Mouse (Mus musculus): ENCODE measurements around the gene Tmem150b. TPM values are rescaled to one million over a fixed set of nuclear protein-coding genes. Genes with fewer than 3 reads are reported as not detected.

Tmem150b gene
- polyA plus RNA-seq, 1 experiment from 2014 or later = 2.5 TPM

- Histone ChIP-seq H3K79me2 (ENCODE audit: inconsistent target) (no peaks in the 10 kb centered on the region; the same call in 1 of the 2 replicates), H3K27ac (no peak overlapping the region), H3K4me3 (ENCODE audit: inconsistent target) (no peak overlapping the region), H3K36me3 (ENCODE audit: inconsistent target) (no peaks in the 10 kb centered on the region)
- WGBS (ENCODE audit: missing documents) = 33% methylated on average over 1 of the region's 2 CpGs
Observed at GRCm38 (mm10) chr7:4663742-4664141, 61.3 kb downstream of the Tmem150b start.

GRCm38 (mm10) chr7:4663179-4663578, 61.9 kb downstream of the Tmem150b start:
- H3K27ac ChIP-seq = no peak overlapping the region
- peaks cover 1% of the 10 kb centered on the region for H3K79me2 ChIP-seq (ENCODE audit: inconsistent target)
- H3K4me3 ChIP-seq (ENCODE audit: inconsistent target) = no peak overlapping the region
- WGBS (ENCODE audit: missing documents) = 93% methylated on average over 8 of the region's 8 CpGs
- H3K36me3 ChIP-seq (ENCODE audit: inconsistent target) = no peaks in the 10 kb centered on the region

GRCm38 (mm10) chr7:4659911-4660443, 65.1 kb downstream of the Tmem150b start:
- H3K27ac ChIP-seq = no peak overlapping the region
- H3K79me2 ChIP-seq (ENCODE audit: inconsistent target) = peaks cover 33% of the 10 kb centered on the region
- no peaks in the 10 kb centered on the region for H3K36me3 ChIP-seq (ENCODE audit: inconsistent target)
- 85% methylated on average over 3 of the region's 3 CpGs for WGBS (ENCODE audit: missing documents)
- no peak overlapping the region for H3K4me3 ChIP-seq (ENCODE audit: inconsistent target)

- WGBS (ENCODE audit: missing documents) = 2% methylated on average over 54 of the region's 54 CpGs
Observed at GRCm38 (mm10) chr7:4658912-4659551, 66.0 kb downstream of the Tmem150b start, which contains the start of gene Ppp6r1. TSS of gene Ppp6r1 (minus strand) at chr7:4659019.

DNA sequence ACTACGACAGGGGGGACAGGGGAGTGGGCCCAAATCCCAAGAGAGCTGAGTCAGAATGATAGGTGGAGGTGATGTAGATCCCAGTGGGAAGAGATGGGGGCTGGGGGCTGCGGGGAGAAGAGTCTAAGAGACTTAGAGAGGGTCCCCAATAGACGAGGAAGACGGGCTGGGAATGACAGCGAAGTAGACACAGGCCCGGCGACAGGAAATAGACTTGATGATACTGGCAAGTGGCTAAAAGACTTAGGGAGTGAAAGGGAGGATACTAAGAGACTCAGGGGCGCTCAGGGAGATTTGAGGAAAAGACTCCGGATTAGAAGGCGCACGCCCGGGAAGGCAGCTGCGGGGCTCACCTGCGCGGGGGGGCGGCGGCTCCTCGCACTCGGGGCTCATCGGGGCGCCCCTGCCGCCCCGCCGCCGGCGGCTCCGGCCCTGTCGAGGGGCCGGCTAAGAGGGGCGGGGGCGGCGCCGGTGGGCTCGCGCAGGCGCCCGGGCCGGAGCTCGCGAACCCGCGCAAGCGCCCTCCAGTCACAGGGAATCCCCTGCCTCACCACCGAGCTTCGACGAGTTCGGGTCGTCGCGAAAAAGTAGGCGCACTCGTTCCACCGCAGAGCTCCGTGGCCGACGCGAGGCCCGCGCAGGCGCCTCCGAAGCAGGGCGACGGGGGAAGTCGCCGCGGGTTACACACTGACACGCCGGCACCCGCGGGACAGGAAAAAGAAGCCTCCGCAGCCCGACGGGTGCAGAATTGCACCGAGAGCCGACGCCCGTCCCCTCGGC, 66.7 kb downstream of the Tmem150b start:
- 2% methylated on average over 74 of the region's 78 CpGs for WGBS (ENCODE audit: missing documents)
- peak overlapping the region; percentile 47 for H3K27ac ChIP-seq
- no peaks in the 10 kb centered on the region for H3K36me3 ChIP-seq (ENCODE audit: inconsistent target)
- peaks cover 41% of the 10 kb centered on the region for H3K79me2 ChIP-seq (ENCODE audit: inconsistent target)
- peak overlapping the region; percentile 78 for H3K4me3 ChIP-seq (ENCODE audit: inconsistent target)

More at GRCm38 (mm10) chr7:4658912-4659551, 66.0 kb downstream of the Tmem150b start, which contains the start of gene Ppp6r1:
- Histone ChIP-seq H3K79me2 (ENCODE audit: inconsistent target) (peaks cover 41% of the 10 kb centered on the region), H3K36me3 (ENCODE audit: inconsistent target) (no peaks in the 10 kb centered on the region), H3K27ac (peak within 1 kb of the TSS; percentile 80), H3K4me3 (ENCODE audit: inconsistent target) (peak within 1 kb of the TSS; percentile 78)

DNA sequence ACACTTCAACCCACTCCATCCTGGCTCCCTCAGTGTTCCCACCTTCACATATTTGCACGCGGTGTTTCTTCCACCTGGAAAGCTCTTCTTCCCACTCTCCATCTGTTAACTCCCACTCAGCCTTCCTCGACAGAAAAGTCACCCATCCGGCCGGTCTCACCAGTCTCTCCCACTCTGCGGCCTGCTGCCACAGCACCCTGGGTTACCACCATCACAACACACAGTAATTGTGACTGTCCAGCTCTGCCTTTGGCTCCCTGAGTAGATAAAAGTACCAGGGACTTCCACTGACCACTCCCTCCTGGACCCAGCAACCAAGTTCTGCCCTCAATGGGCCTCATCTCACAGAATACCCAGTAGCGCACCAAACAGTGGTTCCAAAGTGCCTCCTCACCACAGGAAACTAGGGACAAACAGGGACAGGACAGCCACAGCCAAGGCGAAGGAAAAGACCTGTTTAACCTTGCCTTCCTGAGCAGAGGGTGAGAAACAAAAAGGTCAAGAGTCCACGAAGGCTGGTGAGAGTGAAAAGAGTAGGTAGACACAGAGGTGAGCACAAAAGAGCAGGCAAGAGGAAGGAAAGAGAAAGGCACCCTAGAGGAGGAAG, 67.4 kb downstream of the Tmem150b start:
- Histone ChIP-seq H3K27ac (peak overlapping the region; percentile 47), H3K4me3 (ENCODE audit: inconsistent target) (peak overlapping the region; percentile 78), H3K79me2 (ENCODE audit: inconsistent target) (peaks cover 47% of the 10 kb centered on the region), H3K36me3 (ENCODE audit: inconsistent target) (no peaks in the 10 kb centered on the region)
- whole genome bisulfite sequencing (ENCODE audit: missing documents) = 2% methylated on average over 9 of the region's 9 CpGs

Other genes with a start within 250 kb of the Tmem150b start
- 102 to 126 TPM (median 108 TPM) in 3 replicates for gene Ppp1r12c, start 223.6 kb downstream of the Tmem150b start, polyA plus RNA-seq (2018)
- gene Tnnt1, start 208.9 kb downstream of the Tmem150b start, polyA plus RNA-seq (2018) = 2.4 to 3.6 TPM (median 3.2 TPM) in 3 replicates
- gene Tnni3, start 201.0 kb downstream of the Tmem150b start, polyA plus RNA-seq (2018) = 0.57 to 2.9 TPM (median 2.8 TPM) in 3 replicates
- 2.2 to 5.6 TPM (median 2.3 TPM) in 3 replicates for gene Dnaaf3, start 192.8 kb downstream of the Tmem150b start, polyA plus RNA-seq (2018)
- gene Syt5, start 177.7 kb downstream of the Tmem150b start, polyA plus RNA-seq (2018) = not detected in 3 replicates
- not detected in 3 replicates for gene Ptprh, start 121.2 kb downstream of the Tmem150b start, polyA plus RNA-seq (2018)
- 1.4 to 2.3 TPM (median 2.1 TPM) in 3 replicates for gene Tmem86b, start 93.8 kb downstream of the Tmem150b start, polyA plus RNA-seq (2018)
- gene Ppp6r1, start 66.2 kb downstream of the Tmem150b start, polyA plus RNA-seq (2018) = 68.2 to 77.4 TPM (median 74.2 TPM) in 3 replicates
- gene Hspbp1, start 40.2 kb downstream of the Tmem150b start, polyA plus RNA-seq (2018) = 13.6 to 44.2 TPM (median 27.9 TPM) in 3 replicates
- 0.07 TPM in 1 of 3 replicates, not detected in the others for gene Brsk1, start 34.6 kb downstream of the Tmem150b start, polyA plus RNA-seq (2018)
- gene Kmt5c, start 14.9 kb upstream of the Tmem150b start, polyA plus RNA-seq (2018) = 13.0 to 41.3 TPM (median 19.4 TPM) in 3 replicates
- gene Cox6b2, start 27.8 kb upstream of the Tmem150b start, polyA plus RNA-seq (2018) = 1.3 TPM in 1 of 3 replicates, not detected in the others
- gene Fam71e2, start 46.1 kb upstream of the Tmem150b start, polyA plus RNA-seq (2018) = not detected in 3 replicates
- gene Il11, start 57.6 kb upstream of the Tmem150b start, polyA plus RNA-seq (2018) = not detected in 3 replicates
- gene Tmem190, start 57.7 kb upstream of the Tmem150b start, polyA plus RNA-seq (2018) = not detected in 3 replicates
- 0.67 to 1.6 TPM (median 0.70 TPM) in 3 replicates for gene Tmem238, start 64.4 kb upstream of the Tmem150b start, polyA plus RNA-seq (2018)
- 395 to 534 TPM (median 483 TPM) in 3 replicates for gene Rpl28, start 67.6 kb upstream of the Tmem150b start, polyA plus RNA-seq (2018)
- gene Ube2s, start 87.3 kb upstream of the Tmem150b start, polyA plus RNA-seq (2018) = 69.0 to 174 TPM (median 124 TPM) in 3 replicates
- gene Shisa7, start 119.4 kb upstream of the Tmem150b start, polyA plus RNA-seq (2018) = not detected in 3 replicates
- gene Isoc2b, start 145.0 kb upstream of the Tmem150b start, polyA plus RNA-seq (2018) = 6.2 to 11.2 TPM (median 10.2 TPM) in 3 replicates
- gene Isoc2a, start 151.9 kb upstream of the Tmem150b start, polyA plus RNA-seq (2018) = 9.6 to 13.3 TPM (median 13.0 TPM) in 3 replicates
- not detected in 3 replicates for gene Gm36210, start 181.3 kb upstream of the Tmem150b start, polyA plus RNA-seq (2018)
- 3.1 to 5.6 TPM (median 4.4 TPM) in 3 replicates for gene Zfp628, start 190.0 kb upstream of the Tmem150b start, polyA plus RNA-seq (2018)
- gene Nat14, start 196.8 kb upstream of the Tmem150b start, polyA plus RNA-seq (2018) = 0.15 to 1.1 TPM (median 0.17 TPM) in 3 replicates
- 0.13 to 0.33 TPM (median 0.28 TPM) in 3 replicates for gene Ssc5d, start 200.5 kb upstream of the Tmem150b start, polyA plus RNA-seq (2018)
- 0.36 to 1.8 TPM (median 1.1 TPM) in 3 replicates for gene Sbk2, start 239.2 kb upstream of the Tmem150b start, polyA plus RNA-seq (2018)
- gene Sbk3, start 245.9 kb upstream of the Tmem150b start, polyA plus RNA-seq (2018) = not detected in 3 replicates